Mouse (Mus musculus) heart, postnatal 0 days (tissue): ENCODE measurements around the gene Dnah11. TPM values are rescaled to one million over a fixed set of nuclear protein-coding genes. Genes with fewer than 3 reads are reported as not detected.

ENCODE experiments used
- ATAC-seq: fragments of 200-750 bp; cut with Nextera tagmentation; 2 replicates; pipeline ENCODE4 v1.8.0; 2017; ENCODE audit warnings: low read depth, moderate number of reproducible peaks, moderate library complexity; ENCODE audit not compliant: insufficient read depth
- DNase-seq: peaks from one replicate; pipeline ENCODE4 v3.0.0-alpha.2; 2016; ENCODE audit warnings: low spot score
- H3K27ac ChIP-seq: fragments of 300-500 bp; sonication (generic); 2 replicates; pipeline ENCODE4 v1.5.1; 2014; ENCODE audit warnings: low read depth, mild to moderate bottlenecking
- H3K27me3 ChIP-seq: fragments of 300-500 bp; sonication (generic); 2 replicates; pipeline ENCODE4 v1.6.1; 2014; ENCODE audit warnings: low read length, mixed read lengths; ENCODE audit not compliant: control insufficient read depth, insufficient read depth
- H3K36me3 ChIP-seq: fragments of 300-500 bp; sonication (generic); replicated peaks from 2 replicates; pipeline ENCODE4 v1.6.1; 2014; ENCODE audit warnings: low read length, mixed read lengths; ENCODE audit not compliant: control insufficient read depth, insufficient read depth
- H3K4me1 ChIP-seq: fragments of 300-500 bp; sonication (generic); 2 replicates; pipeline ENCODE4 v1.6.1; 2014; ENCODE audit warnings: antibody characterized with exemption; ENCODE audit not compliant: control insufficient read depth, insufficient read depth
- H3K4me2 ChIP-seq: fragments of 300-500 bp; sonication (generic); 2 replicates; pipeline ENCODE4 v1.6.1; 2014; ENCODE audit warnings: low read depth, mild to moderate bottlenecking, low read length, moderate library complexity
- H3K4me3 ChIP-seq: fragments of 300-500 bp; sonication (generic); 2 replicates; pipeline ENCODE4 v1.5.1; 2014; ENCODE audit warnings: low read depth, low read length
- H3K9ac ChIP-seq: fragments of 300-500 bp; sonication (generic); replicated peaks from 2 replicates; pipeline ENCODE4 v1.6.1; 2014; ENCODE audit warnings: low read depth, low read length, mixed read lengths
- H3K9me3 ChIP-seq: fragments of 300-500 bp; sonication (generic); replicated peaks from 2 replicates; pipeline ENCODE4 v1.6.1; 2016; ENCODE audit warnings: low read length; ENCODE audit not compliant: control insufficient read depth
- CTCF ChIP-seq: IDR thresholded peaks from 2 replicates; pipeline ENCODE4 v1.5.1; 2016; ENCODE audit warnings: antibody characterized with exemption, control low read depth, low read depth
- EP300 ChIP-seq: IDR thresholded peaks from 2 replicates; pipeline ENCODE4 v1.6.1; 2016; ENCODE audit warnings: antibody characterized with exemption, low read depth
- WGBS: fragments of 180-500 bp; shearing (Covaris S2); extraction: QIAGEN DNeasy Blood & Tissue Kit; methylation state at CpG from one replicate; pipeline ENCODE4 v1.1.7; 2014; 5-methylcytosine and 5-hydroxymethylcytosine counted together
- polyA plus RNA-seq: library from polyadenylated mRNA; unstranded; fragments of >200 nt; fragmentation: Nextera tagmentation; extraction: Ambion mirVana; gene quantifications from 2 replicates; pipeline ENCODE4 v1.2.1, GENCODE M21; 2015
- total RNA-seq: library from RNA; depleted of rRNA; stranded (reverse); fragments of >200 nt; gene quantifications from 2 replicates; pipeline ENCODE4 v1.2.3, GENCODE M21; 2014; ENCODE audit warnings: low replicate concordance

The Dnah11 gene
- total and polyA plus RNA-seq, 2 experiments from 2014 or later: not detected

DNA sequence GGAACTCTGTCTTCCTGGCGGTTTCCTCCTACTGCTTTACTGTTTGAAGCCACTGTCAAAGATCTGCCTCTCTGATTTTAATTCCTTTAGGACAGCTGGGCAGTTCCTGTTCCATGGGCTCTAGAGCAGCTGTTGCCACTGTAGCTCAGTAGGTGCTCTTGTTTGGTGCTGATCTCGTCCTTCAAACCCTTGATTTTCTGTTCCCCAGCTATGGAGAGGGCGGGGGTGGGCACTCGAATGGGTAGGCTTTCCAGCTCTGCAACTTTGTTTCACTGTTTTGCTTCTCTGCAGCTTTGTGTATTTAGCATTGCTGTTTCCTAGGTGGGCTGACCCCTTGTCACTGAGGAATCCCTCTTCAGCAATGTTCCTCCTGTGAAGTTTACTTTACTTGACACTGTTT, 34.1 kb downstream of the Dnah11 start:
- ATAC-seq: no peak
- H3K4me3 ChIP-seq: no peak overlapping the region
- H3K36me3 ChIP-seq: no peaks in the 10 kb centered on the region
- H3K9ac ChIP-seq: no peak overlapping the region
- H3K27ac ChIP-seq: no peak overlapping the region
- 0 out of 2 replicates have a peak, but pooled peaks cover 6% of the 10 kb centered on the region for H3K9me3 ChIP-seq
- TF ChIP-seq EP300 (no peak), CTCF (no peak)
- H3K4me1 ChIP-seq: no peaks in the 10 kb centered on the region
- DNase-seq: no peak
- no peaks in the 10 kb centered on the region for H3K27me3 ChIP-seq
- 43% methylated on average over 4 of the region's 4 CpGs for WGBS
- no peak overlapping the region for H3K4me2 ChIP-seq

DNA sequence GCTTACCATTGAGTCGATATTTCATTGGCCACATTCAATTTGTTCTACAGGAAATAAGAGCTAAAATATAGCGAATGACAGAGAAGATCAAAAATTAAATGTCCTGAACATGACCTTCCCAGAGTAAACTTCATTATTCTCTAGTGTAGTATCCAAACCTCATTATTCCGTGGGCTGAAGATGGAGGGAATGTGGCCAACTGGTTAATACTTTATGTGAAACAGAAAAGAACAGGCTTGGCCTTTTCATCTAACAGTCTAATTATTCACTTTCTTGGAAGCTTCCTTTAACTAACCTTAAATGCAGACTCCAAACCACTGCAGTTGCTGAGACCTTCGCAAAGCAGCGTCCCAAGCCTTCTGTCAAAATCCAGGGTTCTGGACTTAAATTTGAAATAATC, 41.9 kb downstream of the Dnah11 start:
- Histone ChIP-seq H3K36me3 (no peaks in the 10 kb centered on the region), H3K4me1 (no peaks in the 10 kb centered on the region), H3K4me2 (no peak overlapping the region), H3K27ac (no peak overlapping the region), H3K9ac (no peak overlapping the region), H3K27me3 (no peaks in the 10 kb centered on the region), H3K9me3 (no peaks in the 10 kb centered on the region), H3K4me3 (no peak overlapping the region)
- DNase-seq (no peak), ATAC-seq (no peak)
- TF ChIP-seq EP300 (no peak), CTCF (no peak)
- 82% methylated on average over 5 of the region's 5 CpGs for WGBS

GRCm38 (mm10) chr12:118147521-118148033, 51.3 kb downstream of the Dnah11 start:
- DNase-seq: no peak
- 74% methylated on average over 2 of the region's 2 CpGs for WGBS
- Histone ChIP-seq H3K4me1 (no peaks in the 10 kb centered on the region), H3K9me3 (no peaks in the 10 kb centered on the region), H3K36me3 (no peaks in the 10 kb centered on the region), H3K27ac (no peak overlapping the region), H3K27me3 (no peaks in the 10 kb centered on the region), H3K9ac (no peak overlapping the region), H3K4me2 (no peak overlapping the region), H3K4me3 (no peak overlapping the region)
- ATAC-seq: no peak
- TF ChIP-seq EP300: no peak
- no peak for TF ChIP-seq CTCF

GRCm38 (mm10) chr12:118128116-118128515, 70.7 kb downstream of the Dnah11 start:
- Histone ChIP-seq H3K36me3 (no peaks in the 10 kb centered on the region), H3K27ac (no peak overlapping the region), H3K4me2 (no peak overlapping the region), H3K4me1 (no peaks in the 10 kb centered on the region), H3K4me3 (no peak overlapping the region), H3K9ac (no peak overlapping the region), H3K9me3 (no peaks in the 10 kb centered on the region), H3K27me3 (no peaks in the 10 kb centered on the region)
- 56% methylated on average over 4 of the region's 4 CpGs for WGBS
- DNase-seq (no peak), ATAC-seq (no peak)
- TF ChIP-seq EP300 (no peak), CTCF (no peak)

DNA sequence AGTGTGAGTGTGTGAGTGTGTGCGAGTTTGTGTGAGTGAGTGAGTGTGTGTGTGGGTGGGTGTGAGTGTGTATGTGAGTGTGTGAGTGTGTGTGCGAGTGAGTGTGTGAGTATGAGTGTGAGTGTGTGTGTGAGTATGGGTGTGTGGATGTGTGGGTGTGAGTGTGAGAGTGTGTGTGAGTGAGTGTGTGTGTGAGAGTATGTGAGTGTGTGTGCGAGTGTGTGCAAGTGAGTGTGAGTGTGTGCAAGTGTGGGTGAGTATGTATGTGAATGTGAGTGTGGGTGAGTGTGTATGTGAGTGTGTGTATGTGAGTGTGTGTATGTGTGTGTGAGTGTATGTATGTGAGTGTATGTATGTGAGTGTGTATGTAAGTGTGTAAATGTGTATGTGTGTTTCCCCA, 79.2 kb downstream of the Dnah11 start:
- ATAC-seq (no peak), DNase-seq (no peak)
- no peaks in the 10 kb centered on the region for H3K9me3 ChIP-seq
- H3K4me2 ChIP-seq: no peak overlapping the region
- H3K4me1 ChIP-seq: no peaks in the 10 kb centered on the region
- no peak overlapping the region for H3K9ac ChIP-seq
- H3K27me3 ChIP-seq: no peaks in the 10 kb centered on the region
- H3K4me3 ChIP-seq: no peak overlapping the region
- WGBS: 94% methylated on average over 3 of the region's 3 CpGs
- no peaks in the 10 kb centered on the region for H3K36me3 ChIP-seq
- H3K27ac ChIP-seq: no peak overlapping the region
- no peak for TF ChIP-seq CTCF
- TF ChIP-seq EP300: no peak

DNA sequence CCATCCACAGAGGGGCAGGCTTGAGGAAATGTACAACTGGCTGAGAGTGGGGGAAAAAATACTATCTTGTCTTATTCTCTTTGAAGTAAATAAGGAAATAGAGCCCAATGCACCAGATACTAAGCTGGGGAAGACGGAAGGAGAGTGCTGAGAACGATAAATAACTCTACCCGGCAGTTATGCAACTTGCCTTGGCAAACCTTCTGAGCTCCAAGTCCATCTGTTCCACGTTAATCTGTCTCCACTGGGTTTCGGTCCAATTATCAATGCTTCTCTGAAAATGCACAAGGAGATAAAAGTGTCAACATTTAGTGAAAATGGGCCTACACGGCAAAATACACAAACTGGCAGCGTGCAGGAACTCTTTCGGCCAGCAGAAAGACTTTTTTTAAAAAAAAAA, 86.2 kb downstream of the Dnah11 start:
- H3K9ac ChIP-seq: no peak overlapping the region
- TF ChIP-seq EP300 (no peak), CTCF (no peak)
- 57% methylated on average over 8 of the region's 8 CpGs for WGBS
- H3K27me3 ChIP-seq: no peaks in the 10 kb centered on the region
- ATAC-seq (no peak), DNase-seq (no peak)
- H3K27ac ChIP-seq: no peak overlapping the region
- H3K9me3 ChIP-seq: no peaks in the 10 kb centered on the region
- no peaks in the 10 kb centered on the region for H3K4me1 ChIP-seq
- no peak overlapping the region for H3K4me3 ChIP-seq
- no peaks in the 10 kb centered on the region for H3K36me3 ChIP-seq
- H3K4me2 ChIP-seq: no peak overlapping the region
